Comparison of ENCODE assay signal across 9 mouse cellular contexts in genomic region chr5:118781598-118781997, GRCm38 (mm10).
DNase-seq lines count a peak whose midpoint lies in the region; ATAC-seq and TF ChIP-seq lines count a peak whose summit lies in the region.
"Had no signal": no experiment of that assay in that cellular context is flagged by ENCODE, and none has a peak within 500 bp of the region (broad histone marks: within the 10 kb centered on the region; RNA-seq: fewer than 3 reads in every experiment).

No protein-coding gene starts in this region.

- no peak overlapping the region for H3K27ac ChIP-seq in cerebellum, adult 2 months (ENCODE audit: insufficient read depth, low read length)
- H3K27ac ChIP-seq in liver, embryonic 11.5 days (ENCODE audit: low read depth, low read length) = no peak overlapping the region
- no peak overlapping the region for H3K27ac ChIP-seq in neural tube, embryonic 14.5 days (ENCODE audit: low read depth, low read length)
- H3K27ac ChIP-seq: midbrain, embryonic 12.5 days had no signal

- H3K36me3 ChIP-seq in liver, embryonic 11.5 days (ENCODE audit: control insufficient read depth, insufficient read depth, low read length) = no peaks in the 10 kb centered on the region
- no peaks in the 10 kb centered on the region for H3K36me3 ChIP-seq in neural tube, embryonic 14.5 days (ENCODE audit: control insufficient read depth, insufficient read depth, low read length)
- H3K36me3 ChIP-seq: midbrain, embryonic 12.5 days had no signal

- peak; percentile 70 for DNase-seq in layer of hippocampus, adult 11-12 months (ENCODE audit: low spot score)
- DNase-seq in layer of hippocampus, adult 9-10 months (ENCODE audit: low spot score) = no peak
- DNase-seq in cerebellum, adult 2 months = peak; percentile 58 to 78
- DNase-seq in frontal cortex, postnatal 25 days (ENCODE audit: low spot score in 2 of 2) = peak; percentile 61 to 65
- DNase-seq in induced T-regulatory cell, adult 2 months (ENCODE audit: low read depth) = peak; percentile 54
- DNase-seq in liver, embryonic 11.5 days (ENCODE audit: low spot score) = peak; percentile 71
- DNase-seq in thymus, postnatal 0 days (ENCODE audit: low spot score) = peak; percentile 64

- 0 out of 2 replicates have a peak, but pooled peaks have one; percentile 10 for ATAC-seq in liver, embryonic 11.5 days (replicated peaks; ENCODE audit: low FRiP score)
- 0 out of 2 replicates have a peak, but pooled peaks have one; percentile 34 for ATAC-seq in neural tube, embryonic 14.5 days (ENCODE audit: low read depth)

- H3K9ac ChIP-seq in liver, embryonic 11.5 days (ENCODE audit: low read depth, low read length) = no peak overlapping the region
- H3K9ac ChIP-seq in neural tube, embryonic 14.5 days (replicated peaks; ENCODE audit: low read depth, low read length) = no peak overlapping the region
- H3K9ac ChIP-seq: midbrain, embryonic 12.5 days had no signal

- H3K9me3 ChIP-seq in liver, embryonic 11.5 days (ENCODE audit: control insufficient read depth, low read length) = no peaks in the 10 kb centered on the region
- no peaks in the 10 kb centered on the region for H3K9me3 ChIP-seq in neural tube, embryonic 14.5 days (ENCODE audit: control insufficient read depth, low read length)

- no peak overlapping the region for H3K4me3 ChIP-seq in cerebellum, adult 2 months (replicated peaks; ENCODE audit: insufficient read depth, low read depth, low read length)
- H3K4me3 ChIP-seq in liver, embryonic 11.5 days (ENCODE audit: low read depth, low read length) = no peak overlapping the region
- H3K4me3 ChIP-seq in neural tube, embryonic 14.5 days (ENCODE audit: low read depth, low read length) = no peak overlapping the region
- H3K4me3 ChIP-seq: midbrain, embryonic 12.5 days had no signal

- TF ChIP-seq CTCF in cerebellum, adult 2 months (IDR thresholded peaks at IDR 0.05; ENCODE audit: borderline replicate concordance, insufficient read depth, low read depth, low read length) = peak; percentile 98

- H3K27me3 ChIP-seq in cerebellum, adult 2 months (ENCODE audit: control insufficient read depth, insufficient read depth, low read length) = no peaks in the 10 kb centered on the region
- 0 out of 2 replicates have a peak, but pooled peaks cover 2% of the 10 kb centered on the region for H3K27me3 ChIP-seq in liver, embryonic 11.5 days (replicated peaks; ENCODE audit: control insufficient read depth, insufficient read depth, low read length)
- peaks cover 5% of the 10 kb centered on the region; the same call in 1 of the 2 replicates for H3K27me3 ChIP-seq in neural tube, embryonic 14.5 days (ENCODE audit: control insufficient read depth, insufficient read depth, low read length)

- no peaks in the 10 kb centered on the region for H3K4me1 ChIP-seq in cerebellum, adult 2 months (ENCODE audit: control insufficient read depth, insufficient read depth, low read length)
- no peaks in the 10 kb centered on the region for H3K4me1 ChIP-seq in liver, embryonic 11.5 days (replicated peaks; ENCODE audit: control insufficient read depth, insufficient read depth, low read length)
- no peaks in the 10 kb centered on the region for H3K4me1 ChIP-seq in neural tube, embryonic 14.5 days (ENCODE audit: control insufficient read depth, insufficient read depth, low read length)
- H3K4me1 ChIP-seq: midbrain, embryonic 12.5 days had no signal

- H3K4me2 ChIP-seq in liver, embryonic 11.5 days = no peak overlapping the region
- H3K4me2 ChIP-seq in neural tube, embryonic 14.5 days (ENCODE audit: low read depth, low read length) = no peak overlapping the region
- H3K4me2 ChIP-seq: midbrain, embryonic 12.5 days had no signal

- 12% methylated on average over 17 of the region's 17 CpGs for WGBS in cerebellum, adult 2 months
- WGBS in liver, embryonic 11.5 days = 11% methylated on average over 17 of the region's 17 CpGs
- 16% methylated on average over 17 of the region's 17 CpGs for WGBS in neural tube, embryonic 14.5 days

- TF ChIP-seq POLR2A in cerebellum, adult 2 months (IDR thresholded peaks at IDR 0.05; ENCODE audit: borderline replicate concordance, insufficient read depth, low read length) = no peak
